Mouse (Mus musculus) midbrain, postnatal 0 days (tissue): ENCODE measurements around the gene Cacng1. TPM values are rescaled to one million over a fixed set of nuclear protein-coding genes. Genes with fewer than 3 reads are reported as not detected.

Source experiments
- ATAC-seq: fragments of 200-750 bp; cut with Nextera tagmentation; 2 replicates; pipeline ENCODE4 v1.8.0; 2017; ENCODE audit warnings: moderate number of reproducible peaks, mild to moderate bottlenecking, moderate TSS enrichment, moderate library complexity; ENCODE audit not compliant: low FRiP score
- DNase-seq: peaks from one replicate; pipeline ENCODE4 v3.0.0-alpha.2; 2015; ENCODE audit warnings: low spot score
- H3K27ac ChIP-seq: fragments of 300-500 bp; sonication (generic); 2 replicates; pipeline ENCODE4 v1.5.1; 2014; ENCODE audit warnings: low read depth, mild to moderate bottlenecking, low read length, mixed read lengths
- H3K27me3 ChIP-seq: fragments of 300-500 bp; sonication (generic); 2 replicates; pipeline ENCODE4 v1.6.1; 2014; ENCODE audit warnings: low read length, control low read depth, mixed read lengths; ENCODE audit not compliant: insufficient read depth
- H3K36me3 ChIP-seq: fragments of 300-500 bp; sonication (generic); 2 replicates; pipeline ENCODE4 v1.6.1; 2014; ENCODE audit warnings: low read length, control low read depth, mixed read lengths; ENCODE audit not compliant: insufficient read depth
- H3K4me1 ChIP-seq: fragments of 300-500 bp; sonication (generic); 2 replicates; pipeline ENCODE4 v1.6.1; 2014; ENCODE audit warnings: mild to moderate bottlenecking, control low read depth, antibody characterized with exemption, low read length, mixed read lengths; ENCODE audit not compliant: insufficient read depth
- H3K4me2 ChIP-seq: fragments of 300-500 bp; sonication (generic); 2 replicates; pipeline ENCODE4 v1.6.1; 2014; ENCODE audit warnings: low read depth, mild to moderate bottlenecking, low read length, mixed read lengths; ENCODE audit not compliant: poor library complexity, severe bottlenecking
- H3K4me3 ChIP-seq: fragments of 300-500 bp; sonication (generic); 2 replicates; pipeline ENCODE4 v1.5.1; 2014; ENCODE audit warnings: low read depth, mild to moderate bottlenecking, low read length, moderate library complexity
- H3K9ac ChIP-seq: fragments of 300-500 bp; sonication (generic); replicated peaks from 2 replicates; pipeline ENCODE4 v1.6.1; 2014; ENCODE audit warnings: mild to moderate bottlenecking, low read length, moderate library complexity, mixed read lengths; ENCODE audit not compliant: poor library complexity, severe bottlenecking
- H3K9me3 ChIP-seq: fragments of 300-500 bp; sonication (generic); 2 replicates; pipeline ENCODE4 v1.6.1; 2016; ENCODE audit warnings: low read length, control low read depth
- CTCF ChIP-seq: IDR thresholded peaks from 2 replicates; pipeline ENCODE4 v1.5.1; 2016; ENCODE audit warnings: antibody characterized with exemption, mild to moderate bottlenecking
- WGBS: fragments of 180-500 bp; shearing (Covaris S2); extraction: QIAGEN DNeasy Blood & Tissue Kit; methylation state at CpG from one replicate; pipeline ENCODE4 v1.1.7; 2014; 5-methylcytosine and 5-hydroxymethylcytosine counted together
- polyA plus RNA-seq: library from polyadenylated mRNA; unstranded; fragments of >200 nt; fragmentation: Nextera tagmentation; extraction: Ambion mirVana; gene quantifications from 2 replicates; pipeline ENCODE4 v1.2.1, GENCODE M21; 2015
- total RNA-seq: library from RNA; depleted of rRNA; stranded (reverse); fragments of >200 nt; gene quantifications from 2 replicates; pipeline ENCODE4 v1.2.3, GENCODE M21; 2014

Cacng1 gene
- total and polyA plus RNA-seq, 2 experiments from 2014 or later = 1.2 to 1.8 TPM

DNA sequence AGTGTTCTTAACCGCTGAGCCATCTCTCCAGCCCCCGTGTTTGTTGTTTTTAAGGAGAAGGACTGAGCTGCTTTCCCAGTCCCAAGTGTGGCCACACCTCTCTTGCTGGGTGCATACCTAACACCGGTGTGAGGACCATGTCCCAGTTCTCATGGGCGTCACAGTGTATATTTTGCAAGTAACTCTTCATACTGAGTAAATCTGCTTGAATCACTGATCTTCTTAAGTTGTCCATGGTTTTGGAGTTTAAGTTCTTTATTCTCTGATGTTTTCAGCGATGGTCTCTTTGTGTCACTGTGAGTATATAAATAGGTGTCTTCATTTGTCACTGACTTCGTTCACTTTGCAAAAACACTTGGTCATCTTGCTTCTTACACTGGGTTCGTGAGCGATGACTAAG lies 41.7 kb downstream of the Cacng1 start:
- ATAC-seq (no peak), DNase-seq (no peak)
- Histone ChIP-seq H3K4me2 (no peak overlapping the region), H3K36me3 (peaks cover 19% of the 10 kb centered on the region), H3K9ac (no peak overlapping the region), H3K27me3 (no peaks in the 10 kb centered on the region), H3K4me1 (no peaks in the 10 kb centered on the region; the same call in 1 of the 2 replicates), H3K9me3 (no peaks in the 10 kb centered on the region), H3K4me3 (no peak overlapping the region), H3K27ac (no peak overlapping the region)
- 88% methylated on average over 8 of the region's 8 CpGs for WGBS
- no peak for TF ChIP-seq CTCF

DNA sequence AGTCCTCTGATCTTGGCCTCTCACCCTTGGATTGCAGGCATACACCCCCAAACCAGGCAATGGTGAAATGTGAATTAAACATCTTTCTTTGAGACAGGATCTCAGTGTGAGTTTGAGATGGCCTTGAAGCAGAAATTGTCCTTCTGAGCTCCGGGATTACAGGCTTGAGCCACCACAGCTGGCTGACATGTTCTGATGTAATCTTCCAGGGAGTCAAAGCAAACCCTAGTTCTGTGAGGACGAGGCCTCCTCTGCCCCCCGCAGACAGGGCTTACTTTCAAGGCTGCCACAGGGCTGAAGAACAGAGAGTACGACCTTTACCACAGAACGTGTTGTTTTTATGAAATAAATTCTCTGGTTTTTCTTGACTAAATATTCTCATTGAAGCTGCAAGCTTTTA lies 42.3 kb downstream of the Cacng1 start:
- Histone ChIP-seq H3K4me1 (no peaks in the 10 kb centered on the region; the same call in 1 of the 2 replicates), H3K9me3 (no peaks in the 10 kb centered on the region), H3K36me3 (peaks cover 19% of the 10 kb centered on the region), H3K4me3 (no peak overlapping the region), H3K4me2 (no peak overlapping the region), H3K27me3 (no peaks in the 10 kb centered on the region), H3K9ac (no peak overlapping the region), H3K27ac (no peak overlapping the region)
- WGBS = 79% methylated on average over 5 of the region's 5 CpGs
- no peak for TF ChIP-seq CTCF
- DNase-seq (no peak), ATAC-seq (no peak)

- no peak overlapping the region for H3K4me3 ChIP-seq
- H3K4me1 ChIP-seq = no peaks in the 10 kb centered on the region
- ATAC-seq = no peak
- no peak overlapping the region for H3K9ac ChIP-seq
- H3K27ac ChIP-seq = no peak overlapping the region
- no peak for TF ChIP-seq CTCF
- H3K9me3 ChIP-seq = no peaks in the 10 kb centered on the region
- DNase-seq = no peak
- no peak overlapping the region for H3K4me2 ChIP-seq
- WGBS = 91% methylated on average over 4 of the region's 4 CpGs
- H3K27me3 ChIP-seq = no peaks in the 10 kb centered on the region
- peaks cover 42% of the 10 kb centered on the region for H3K36me3 ChIP-seq
Measured at GRCm38 (mm10) chr11:107668977-107669376, 47.3 kb downstream of the Cacng1 start.

- H3K9ac ChIP-seq = no peak overlapping the region
Measured at GRCm38 (mm10) chr11:107668223-107668622, 48.1 kb downstream of the Cacng1 start.

GRCm38 (mm10) chr11:107667542-107667941 lies 48.8 kb downstream of the Cacng1 start:
- H3K4me1 ChIP-seq = no peaks in the 10 kb centered on the region
- no peak for TF ChIP-seq CTCF
- H3K9me3 ChIP-seq = no peaks in the 10 kb centered on the region
- no peaks in the 10 kb centered on the region for H3K27me3 ChIP-seq
- no peak overlapping the region for H3K4me2 ChIP-seq
- DNase-seq = no peak
- no peak for ATAC-seq
- H3K9ac ChIP-seq = no peak overlapping the region
- H3K36me3 ChIP-seq = peaks cover 38% of the 10 kb centered on the region
- WGBS = 96% methylated on average over 2 of the region's 2 CpGs
- H3K4me3 ChIP-seq = no peak overlapping the region
- H3K27ac ChIP-seq = no peak overlapping the region

More at GRCm38 (mm10) chr11:107668223-107668622, 48.1 kb downstream of the Cacng1 start:
- Histone ChIP-seq H3K27me3 (no peaks in the 10 kb centered on the region), H3K4me3 (no peak overlapping the region), H3K9me3 (no peaks in the 10 kb centered on the region), H3K36me3 (peaks cover 42% of the 10 kb centered on the region), H3K4me1 (no peaks in the 10 kb centered on the region), H3K4me2 (no peak overlapping the region), H3K27ac (no peak overlapping the region)
- ATAC-seq (no peak), DNase-seq (no peak)
- WGBS = 91% methylated on average over 6 of the region's 6 CpGs
- no peak for TF ChIP-seq CTCF

DNA sequence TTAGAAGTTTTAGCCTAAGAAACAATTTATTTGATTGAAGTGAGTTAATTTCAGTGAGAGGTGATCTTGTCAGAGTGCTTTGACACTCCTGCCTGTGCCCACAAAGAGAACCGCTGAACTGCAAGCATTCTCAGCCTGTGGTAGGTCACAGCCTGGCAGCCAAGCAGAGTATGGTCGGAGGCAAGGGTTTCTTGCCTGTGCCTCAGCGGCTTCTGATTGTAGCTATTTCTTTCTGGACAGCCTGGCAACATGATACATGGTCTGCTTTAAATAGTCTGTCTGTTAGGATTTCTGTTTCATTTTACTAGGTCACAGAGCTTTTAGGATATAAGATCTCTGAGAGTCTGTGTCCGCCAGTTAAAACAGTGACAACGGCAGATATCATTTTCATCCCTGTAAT lies 53.7 kb downstream of the Cacng1 start:
- no peak for ATAC-seq

More for the DNA sequence above, 53.7 kb downstream of the Cacng1 start:
- no peaks in the 10 kb centered on the region for H3K27me3 ChIP-seq
- H3K9ac ChIP-seq = no peak overlapping the region
- no peaks in the 10 kb centered on the region for H3K9me3 ChIP-seq
- no peaks in the 10 kb centered on the region for H3K4me1 ChIP-seq
- WGBS = 80% methylated on average over 5 of the region's 5 CpGs
- no peak overlapping the region for H3K27ac ChIP-seq
- no peak for TF ChIP-seq CTCF
- no peak for DNase-seq
- H3K36me3 ChIP-seq = peaks cover 21% of the 10 kb centered on the region
- no peak overlapping the region for H3K4me3 ChIP-seq
- no peak overlapping the region for H3K4me2 ChIP-seq
